Mouse (Mus musculus) stomach, postnatal 0 days (tissue): ENCODE measurements at regions not wholly inside any gene's neighbourhood (a gene's known extent, or its start where the extent isn't known, plus 50 kb on each side); places are given as distances from the start of the nearest gene placed in this dataset.
"Not testable (repeated sequence)": the region's sequence is repeated elsewhere in the genome, so short reads cannot be mapped to it uniquely, and the experiment has no call there.

ENCODE experiments used
- ATAC-seq: fragments of 200-750 bp; cut with Nextera tagmentation; 2 replicates; pipeline ENCODE4 v1.8.0; 2017; ENCODE audit not compliant: low FRiP score, low TSS enrichment
- DNase-seq: peaks from one replicate; pipeline ENCODE4 v3.0.0-alpha.2; 2016; ENCODE audit warnings: low spot score
- H3K27ac ChIP-seq: fragments of 300-500 bp; sonication (generic); replicated peaks from 2 replicates; pipeline ENCODE4 v1.5.1; 2014; ENCODE audit warnings: mild to moderate bottlenecking, control low read depth
- H3K27me3 ChIP-seq: fragments of 300-500 bp; sonication (generic); 2 replicates; pipeline ENCODE4 v1.6.1; 2014; ENCODE audit warnings: low read length; ENCODE audit not compliant: control insufficient read depth, insufficient read depth
- H3K36me3 ChIP-seq: fragments of 300-500 bp; sonication (generic); 2 replicates; pipeline ENCODE4 v1.6.1; 2014; ENCODE audit warnings: low read length, mixed read lengths; ENCODE audit not compliant: control insufficient read depth, insufficient read depth
- H3K4me1 ChIP-seq: fragments of 300-500 bp; sonication (generic); replicated peaks from 2 replicates; pipeline ENCODE4 v1.6.1; 2014; ENCODE audit warnings: antibody characterized with exemption; ENCODE audit not compliant: control insufficient read depth, insufficient read depth
- H3K4me2 ChIP-seq: fragments of 300-500 bp; sonication (generic); replicated peaks from 2 replicates; pipeline ENCODE4 v1.6.1; 2014; ENCODE audit warnings: low read depth, mild to moderate bottlenecking, control low read depth, moderate library complexity
- H3K4me3 ChIP-seq: fragments of 300-500 bp; sonication (generic); 2 replicates; pipeline ENCODE4 v1.5.1; 2014; ENCODE audit warnings: low read depth, low read length, control low read depth
- H3K9ac ChIP-seq: fragments of 300-500 bp; sonication (generic); 2 replicates; pipeline ENCODE4 v1.6.1; 2014; ENCODE audit warnings: mild to moderate bottlenecking, low read length, control low read depth, mixed read lengths
- H3K9me3 ChIP-seq: fragments of 300-500 bp; sonication (generic); 2 replicates; pipeline ENCODE4 v1.6.1; 2016; ENCODE audit warnings: low read length; ENCODE audit not compliant: control insufficient read depth
- CTCF ChIP-seq: IDR thresholded peaks from 2 replicates; pipeline ENCODE4 v1.5.1; 2016; ENCODE audit warnings: antibody characterized with exemption, low read depth, mild to moderate bottlenecking, moderate library complexity
- EP300 ChIP-seq: optimal IDR thresholded peaks from 2 replicates; pipeline ENCODE3; 2016; ENCODE audit warnings: antibody characterized with exemption
- WGBS: fragments of 180-500 bp; shearing (Covaris S2); extraction: QIAGEN DNeasy Blood & Tissue Kit; methylation state at CpG from one replicate; pipeline ENCODE4 v1.1.7; 2014; 5-methylcytosine and 5-hydroxymethylcytosine counted together

DNA sequence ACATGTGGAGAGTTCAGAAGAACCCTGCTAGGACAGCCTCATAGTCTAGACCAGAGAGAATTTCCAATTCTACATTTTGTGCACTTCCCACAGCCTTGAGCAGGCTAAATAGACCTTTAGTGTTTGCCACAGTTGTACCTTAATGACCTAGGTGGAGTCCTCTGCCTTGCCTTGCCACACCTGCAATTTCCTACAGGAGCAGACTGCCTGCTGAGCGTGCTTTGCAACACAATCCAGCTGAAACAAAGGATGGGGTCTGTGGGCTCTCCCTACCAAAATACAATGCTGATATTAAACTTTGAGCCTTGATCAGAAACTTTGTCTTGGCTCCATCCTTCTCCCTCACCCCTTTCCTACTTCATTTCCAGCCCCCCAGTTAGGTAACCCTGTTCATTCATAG is 326.0 kb upstream of the Snx7 start:
- Histone ChIP-seq H3K36me3 (no peaks in the 10 kb centered on the region), H3K4me2 (no peak overlapping the region), H3K9ac (no peak overlapping the region), H3K27me3 (no peaks in the 10 kb centered on the region), H3K4me1 (no peaks in the 10 kb centered on the region), H3K9me3 (no peaks in the 10 kb centered on the region), H3K27ac (no peak overlapping the region), H3K4me3 (no peak overlapping the region)
- DNase-seq (no peak), ATAC-seq (no peak)
- 36% methylated on average over 1 of the region's 1 CpGs for WGBS
- no peak for TF ChIP-seq CTCF
- no peak for TF ChIP-seq EP300

DNA sequence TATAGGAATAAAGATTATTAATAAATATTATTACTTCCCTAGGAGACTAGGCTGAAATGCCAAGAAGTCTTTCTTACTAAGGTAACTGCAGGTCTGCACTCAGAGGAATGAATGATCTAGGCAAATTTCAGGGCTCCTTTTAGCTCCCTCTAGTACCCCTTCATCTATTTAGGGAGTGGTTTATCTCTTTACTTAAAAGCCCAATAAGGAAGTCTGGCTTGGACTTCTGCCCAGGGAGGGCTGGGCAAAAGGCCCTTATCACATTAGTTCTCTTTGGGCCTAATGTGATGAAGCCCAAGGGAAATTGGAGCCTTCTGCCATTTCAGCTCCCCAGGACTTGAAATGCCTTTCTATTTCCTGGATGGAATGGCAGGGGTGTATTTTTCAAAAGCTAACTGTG is 320.6 kb upstream of the Snx7 start:
- Histone ChIP-seq H3K27me3 (no peaks in the 10 kb centered on the region), H3K9me3 (no peaks in the 10 kb centered on the region), H3K4me1 (no peaks in the 10 kb centered on the region), H3K4me2 (no peak overlapping the region), H3K4me3 (no peak overlapping the region), H3K27ac (no peak overlapping the region), H3K9ac (no peak overlapping the region), H3K36me3 (no peaks in the 10 kb centered on the region)
- TF ChIP-seq CTCF (no peak), EP300 (no peak)
- no peak for ATAC-seq
- peak; percentile 13 for DNase-seq

DNA sequence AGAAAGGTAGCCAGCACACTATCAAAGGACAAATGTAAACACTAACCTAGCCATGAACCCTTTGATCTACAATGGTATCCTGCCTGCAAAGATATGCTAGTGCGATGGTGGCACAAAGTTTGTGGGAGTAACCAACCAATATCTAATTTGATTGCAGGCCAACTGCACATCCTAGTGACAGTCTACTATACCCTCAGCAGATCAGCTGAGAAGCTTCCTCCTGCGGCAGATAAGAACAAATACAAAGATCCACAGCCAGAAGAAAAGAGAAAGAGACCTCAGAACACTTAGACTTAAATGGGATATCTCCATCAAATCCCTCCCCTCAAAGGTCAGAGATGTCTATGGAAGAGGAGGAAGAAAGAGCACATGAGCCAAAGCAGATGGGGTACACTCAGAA is 308.7 kb upstream of the Snx7 start:
- Histone ChIP-seq H3K27me3 (no peaks in the 10 kb centered on the region), H3K27ac (no peak overlapping the region), H3K4me1 (no peaks in the 10 kb centered on the region), H3K36me3 (no peaks in the 10 kb centered on the region), H3K9ac (no peak overlapping the region), H3K4me2 (no peak overlapping the region), H3K9me3 (no peaks in the 10 kb centered on the region), H3K4me3 (no peak overlapping the region)
- TF ChIP-seq CTCF: no peak
- TF ChIP-seq EP300: no peak
- no peak for DNase-seq
- ATAC-seq: no peak
- WGBS: 86% methylated on average over 2 of the region's 2 CpGs

DNA sequence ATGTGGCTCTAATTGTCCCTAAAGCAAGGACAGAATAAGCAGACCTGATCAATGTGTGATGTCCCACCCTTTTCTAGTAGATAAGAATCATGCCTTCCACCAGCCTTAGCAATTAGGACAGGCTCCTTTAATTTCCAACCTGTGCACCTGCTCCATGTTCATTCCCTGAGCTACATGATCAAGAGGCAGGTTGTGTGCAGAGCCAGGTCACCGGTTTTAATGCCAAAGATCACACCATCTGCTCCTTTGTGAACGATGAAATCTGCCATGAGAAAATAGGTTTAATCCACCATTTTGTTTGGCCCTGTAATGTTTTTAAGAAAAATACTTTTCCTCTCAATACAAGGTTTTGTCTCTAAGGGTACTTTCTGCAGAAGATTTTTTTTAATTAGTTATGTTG is 294.2 kb upstream of the Snx7 start:
- Histone ChIP-seq H3K4me1 (no peaks in the 10 kb centered on the region), H3K4me2 (no peak overlapping the region), H3K36me3 (no peaks in the 10 kb centered on the region), H3K27ac (no peak overlapping the region), H3K9ac (no peak overlapping the region), H3K9me3 (no peaks in the 10 kb centered on the region), H3K4me3 (no peak overlapping the region), H3K27me3 (no peaks in the 10 kb centered on the region)
- ATAC-seq (no peak), DNase-seq (no peak)
- 80% methylated on average over 2 of the region's 2 CpGs for WGBS
- no peak for TF ChIP-seq EP300
- no peak for TF ChIP-seq CTCF

DNA sequence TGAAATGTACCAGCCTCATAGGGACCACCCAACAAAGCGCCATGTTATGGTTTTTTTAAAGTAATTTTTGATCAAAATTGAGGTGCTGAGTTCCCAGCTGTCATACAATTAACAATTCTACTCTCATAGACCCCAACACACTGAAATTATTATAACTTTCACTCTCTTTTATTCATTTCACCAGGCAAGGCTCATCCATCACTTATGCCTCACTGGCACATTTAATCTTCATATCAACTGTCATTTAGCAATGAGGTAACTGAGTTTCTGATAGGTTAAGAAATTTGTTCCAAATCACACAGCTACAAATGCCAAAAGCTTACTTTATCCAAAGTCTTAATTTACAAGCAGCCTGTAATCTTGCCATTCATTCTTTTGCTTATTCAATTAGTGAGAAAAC is 276.1 kb upstream of the Snx7 start:
- TF ChIP-seq CTCF: no peak
- no peak for TF ChIP-seq EP300
- no peak for ATAC-seq
- WGBS: 94% methylated on average over 1 of the region's 1 CpGs

DNA sequence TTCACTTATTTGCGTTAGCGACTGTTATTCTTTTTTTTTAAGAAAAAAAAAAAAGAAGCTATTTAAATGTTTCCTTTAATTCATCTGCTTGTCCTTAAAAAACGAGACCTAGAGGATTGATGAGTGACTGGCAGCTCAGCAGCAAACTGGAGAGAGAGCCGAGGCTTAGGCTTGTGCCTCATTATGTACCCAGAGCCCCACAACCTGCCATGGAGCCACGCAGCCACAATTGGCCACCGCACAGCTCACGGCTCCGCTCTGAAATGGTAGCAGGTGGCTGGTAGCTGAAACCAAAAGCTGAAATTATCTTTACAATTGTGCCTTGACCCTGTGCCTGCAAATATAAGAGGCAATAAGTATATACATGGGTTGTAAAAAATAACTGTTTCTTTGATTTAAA is 273.0 kb upstream of the Snx7 start:
- Histone ChIP-seq H3K4me3 (no peak overlapping the region), H3K27ac (no peak overlapping the region), H3K4me1 (no peaks in the 10 kb centered on the region), H3K9me3 (no peaks in the 10 kb centered on the region), H3K36me3 (no peaks in the 10 kb centered on the region), H3K27me3 (no peaks in the 10 kb centered on the region), H3K9ac (no peak overlapping the region), H3K4me2 (no peak overlapping the region)
- ATAC-seq: no peak
- DNase-seq: no peak
- TF ChIP-seq EP300 (no peak), CTCF (no peak)
- 75% methylated on average over 8 of the region's 8 CpGs for WGBS

More for the DNA sequence above, 276.1 kb upstream of the Snx7 start:
- no peaks in the 10 kb centered on the region for H3K36me3 ChIP-seq
- no peak for DNase-seq
- H3K4me2 ChIP-seq: no peak overlapping the region
- H3K27ac ChIP-seq: no peak overlapping the region
- no peak overlapping the region for H3K4me3 ChIP-seq
- no peaks in the 10 kb centered on the region for H3K27me3 ChIP-seq
- no peak overlapping the region for H3K9ac ChIP-seq
- no peaks in the 10 kb centered on the region for H3K4me1 ChIP-seq
- no peaks in the 10 kb centered on the region for H3K9me3 ChIP-seq

DNA sequence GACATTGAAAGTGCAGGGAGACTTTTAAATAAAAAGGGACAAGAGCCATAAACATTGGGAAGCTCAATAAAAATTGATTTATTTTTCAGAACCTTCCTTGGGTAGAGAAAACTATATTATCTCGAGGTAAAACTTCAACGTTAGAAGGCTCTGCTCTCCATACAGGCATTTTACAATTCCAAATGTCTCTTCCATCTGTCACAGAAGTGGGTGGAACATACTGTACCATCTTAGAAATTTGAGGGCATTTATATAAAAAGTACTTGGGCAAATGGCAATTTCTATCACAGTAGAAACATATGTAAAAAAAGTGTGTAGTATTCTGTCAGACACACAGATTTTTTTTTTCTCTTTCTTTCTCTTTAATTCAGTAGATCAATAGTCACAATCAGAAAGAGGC is 271.4 kb upstream of the Snx7 start:
- 60% methylated on average over 2 of the region's 2 CpGs for WGBS
- no peaks in the 10 kb centered on the region for H3K27me3 ChIP-seq
- no peak for ATAC-seq
- no peak overlapping the region for H3K27ac ChIP-seq
- H3K9me3 ChIP-seq: no peaks in the 10 kb centered on the region
- no peak overlapping the region for H3K9ac ChIP-seq
- no peak overlapping the region for H3K4me3 ChIP-seq
- H3K36me3 ChIP-seq: no peaks in the 10 kb centered on the region
- TF ChIP-seq EP300: no peak
- TF ChIP-seq CTCF: no peak
- H3K4me1 ChIP-seq: no peaks in the 10 kb centered on the region
- no peak for DNase-seq
- no peak overlapping the region for H3K4me2 ChIP-seq

DNA sequence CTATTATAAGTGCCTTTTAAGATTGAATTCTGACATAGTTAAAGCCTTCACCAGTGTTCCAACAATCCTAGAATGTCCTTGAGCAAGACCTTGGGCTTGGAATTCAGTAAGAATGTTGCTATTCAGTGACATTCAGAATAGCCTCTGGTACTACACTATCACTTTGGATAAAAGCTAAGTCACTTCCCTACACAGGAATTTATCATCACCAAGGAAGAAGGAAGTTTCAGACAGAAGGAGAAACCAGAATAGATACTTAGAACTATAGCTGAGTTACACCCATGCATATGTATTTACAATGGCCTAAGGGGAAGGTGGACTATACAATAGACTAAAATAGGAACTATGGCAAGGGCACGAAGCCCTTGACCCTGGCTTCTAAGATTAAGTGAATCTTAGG is 259.6 kb upstream of the Snx7 start:
- H3K27ac ChIP-seq, H3K9ac ChIP-seq, H3K27me3 ChIP-seq, H3K4me1 ChIP-seq, DNase-seq, H3K4me3 ChIP-seq, H3K9me3 ChIP-seq, H3K36me3 ChIP-seq, H3K4me2 ChIP-seq, ATAC-seq: not testable (repeated sequence)
- WGBS: 75% methylated on average over 1 of the region's 1 CpGs
